Mouse (Mus musculus) G1E (cell line): ENCODE measurements at regions not wholly inside any gene's neighbourhood (a gene's known extent, or its start where the extent isn't known, plus 50 kb on each side); places are given as distances from the start of the nearest gene placed in this dataset.

Experiments
- CTCF ChIP-seq: IDR thresholded peaks from 2 replicates; pipeline ENCODE4 v1.5.1; 2012; ENCODE audit warnings: low read depth, low read length, inconsistent platforms, mixed read lengths
- POLR2AphosphoS5 ChIP-seq: IDR thresholded peaks from 2 replicates; pipeline ENCODE4 v1.6.1; 2012; ENCODE audit warnings: low read depth, low read length, inconsistent platforms; ENCODE audit not compliant: insufficient replicate concordance
- TAL1 ChIP-seq: conservative IDR thresholded peaks from 2 replicates; pipeline ENCODE4 v1.6.1; 2012; ENCODE audit warnings: low read depth, low read length, inconsistent platforms, mixed read lengths

GRCm38 (mm10) chr1:122478003-122478402, 910.2 kb upstream of the Ddx18 start:
- TF ChIP-seq CTCF (no peak), TAL1 (no peak), POLR2AphosphoS5 (no peak)
